Mouse (Mus musculus): Measurements from ENCODE around the gene Slc25a33. TPM values are rescaled to one million over a fixed set of nuclear protein-coding genes. Genes with fewer than 3 reads are reported as not detected.
A peak's percentile ranks its signal among the peaks of the same experiment; 100 is the strongest.
"Not testable (repeated sequence)": the region's sequence is repeated elsewhere in the genome, so short reads cannot be mapped to it uniquely, and the experiment has no call there.

Gene Slc25a33
- polyA plus RNA-seq (2015; fragmentation: Nextera tagmentation; extraction: Ambion mirVana), result 9.5 and 10.3 TPM in 2 replicates

- H3K4me1 ChIP-seq (replicated peaks), result peaks cover 20% of the 10 kb centered on the region
- peak within 1 kb of the TSS; percentile 80 for H3K9ac ChIP-seq
- peak within 1 kb of the TSS; percentile 98 for H3K4me2 ChIP-seq (replicated peaks)
- under 1% methylated on average over 51 of the region's 51 CpGs for WGBS
- peak within 1 kb of the TSS; percentile 68 for H3K27ac ChIP-seq
- H3K36me3 ChIP-seq, result no peaks in the 10 kb centered on the region
- ATAC-seq, result peak; percentile 99
- H3K9me3 ChIP-seq, result no peaks in the 10 kb centered on the region
- 0 out of 2 replicates have a peak, but pooled peaks cover 2% of the 10 kb centered on the region for H3K27me3 ChIP-seq (replicated peaks)
- peak within 1 kb of the TSS; percentile 74 for H3K4me3 ChIP-seq (replicated peaks)
These were observed at the start of gene Slc25a33 for GRCm38 (mm10) chr4:149774094-149774470. TSS of gene Slc25a33 (minus strand) at chr4:149774277.

DNA sequence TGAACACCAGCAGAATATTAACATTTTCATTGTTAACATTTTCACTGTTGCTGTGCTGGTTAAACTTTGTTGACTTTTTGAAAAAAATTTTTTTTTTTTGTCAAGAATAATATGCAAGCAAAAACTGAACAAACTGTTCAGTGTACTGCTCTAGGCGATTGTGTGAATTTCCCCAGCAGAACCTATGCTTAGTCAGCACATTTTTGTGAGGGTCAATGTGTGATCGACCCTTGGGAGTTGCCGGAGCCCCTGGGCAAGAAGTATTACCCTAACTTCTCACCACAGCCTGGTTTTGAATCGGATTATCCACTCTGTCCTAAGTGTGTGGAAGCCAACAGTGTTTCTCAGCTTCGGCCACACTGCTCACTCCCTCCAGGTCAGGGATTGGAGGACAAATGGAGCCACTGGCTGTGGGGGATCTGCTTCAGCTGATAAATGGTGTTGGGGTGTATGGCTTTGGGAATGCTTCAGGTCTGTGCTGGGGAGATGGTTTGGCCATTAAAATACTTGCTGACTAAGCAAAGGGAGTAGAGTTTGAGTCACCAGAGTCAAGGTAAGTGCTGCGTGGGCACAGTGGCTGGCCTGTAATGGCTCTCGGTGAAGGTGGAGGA is 48.6 kb upstream of the Slc25a33 start:
- H3K36me3 ChIP-seq, result no peaks in the 10 kb centered on the region
- no peak overlapping the region for H3K4me3 ChIP-seq (replicated peaks)
- WGBS, result 64% methylated on average over 7 of the region's 7 CpGs
- H3K9ac ChIP-seq, result no peak overlapping the region
- H3K4me2 ChIP-seq (replicated peaks), result no peak overlapping the region
- H3K27me3 ChIP-seq (replicated peaks), result no peaks in the 10 kb centered on the region
- no peak overlapping the region for H3K27ac ChIP-seq
- H3K4me1 ChIP-seq (replicated peaks), result peaks cover 11% of the 10 kb centered on the region; the same call in 1 of the 2 replicates
- no peak for ATAC-seq
- no peaks in the 10 kb centered on the region for H3K9me3 ChIP-seq

- H3K4me2 ChIP-seq (replicated peaks), result no peak overlapping the region
- WGBS, result 43% methylated on average over 9 of the region's 9 CpGs
- H3K27ac ChIP-seq, result no peak overlapping the region
These were observed 48.0 kb upstream of the Slc25a33 start for GRCm38 (mm10) chr4:149822126-149822525.

GRCm38 (mm10) chr4:149820569-149820968 is 46.5 kb upstream of the Slc25a33 start:
- Histone ChIP-seq H3K9ac (no peak overlapping the region), H3K27me3 (replicated peaks) (no peaks in the 10 kb centered on the region), H3K9me3 (no peaks in the 10 kb centered on the region), H3K36me3 (no peaks in the 10 kb centered on the region), H3K4me3 (replicated peaks) (no peak overlapping the region), H3K27ac (no peak overlapping the region), H3K4me1 (replicated peaks) (peaks cover 11% of the 10 kb centered on the region; the same call in 1 of the 2 replicates), H3K4me2 (replicated peaks) (no peak overlapping the region)
- WGBS, result 30% methylated on average over 6 of the region's 6 CpGs
- ATAC-seq, result peak; percentile 74

More at GRCm38 (mm10) chr4:149822126-149822525, 48.0 kb upstream of the Slc25a33 start:
- Histone ChIP-seq H3K27me3 (replicated peaks) (no peaks in the 10 kb centered on the region), H3K36me3 (no peaks in the 10 kb centered on the region), H3K4me3 (replicated peaks) (no peak overlapping the region), H3K9me3 (no peaks in the 10 kb centered on the region), H3K9ac (no peak overlapping the region), H3K4me1 (replicated peaks) (peaks cover 11% of the 10 kb centered on the region; the same call in 1 of the 2 replicates)
- ATAC-seq, result peak; percentile 48

DNA sequence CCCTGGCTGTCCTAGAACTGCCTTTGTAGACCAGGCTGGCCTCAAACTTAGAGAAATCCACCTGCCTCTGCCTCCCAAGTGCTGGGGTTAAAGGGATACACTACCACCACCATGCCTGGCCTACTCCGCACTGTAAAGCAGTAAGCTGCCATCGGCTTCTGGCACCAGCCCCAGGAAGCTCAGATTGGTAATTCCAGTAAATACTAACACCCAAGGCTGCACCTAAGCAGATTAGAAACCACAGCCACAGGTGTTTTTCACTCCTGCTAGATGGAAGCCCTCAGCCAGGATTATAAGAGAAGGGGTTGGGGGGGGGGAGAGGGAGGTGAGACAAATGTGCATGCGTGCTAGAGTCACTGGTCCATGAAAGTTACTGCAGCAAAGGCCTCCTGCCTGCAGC is 45.1 kb upstream of the Slc25a33 start:
- Histone ChIP-seq H3K9me3 (no peaks in the 10 kb centered on the region), H3K9ac (no peak overlapping the region), H3K36me3 (no peaks in the 10 kb centered on the region), H3K4me3 (replicated peaks) (no peak overlapping the region), H3K4me1 (replicated peaks) (peaks cover 11% of the 10 kb centered on the region; the same call in 1 of the 2 replicates), H3K4me2 (replicated peaks) (no peak overlapping the region), H3K27ac (no peak overlapping the region), H3K27me3 (replicated peaks) (no peaks in the 10 kb centered on the region)
- ATAC-seq, result no peak
- WGBS, result 79% methylated on average over 3 of the region's 3 CpGs

DNA sequence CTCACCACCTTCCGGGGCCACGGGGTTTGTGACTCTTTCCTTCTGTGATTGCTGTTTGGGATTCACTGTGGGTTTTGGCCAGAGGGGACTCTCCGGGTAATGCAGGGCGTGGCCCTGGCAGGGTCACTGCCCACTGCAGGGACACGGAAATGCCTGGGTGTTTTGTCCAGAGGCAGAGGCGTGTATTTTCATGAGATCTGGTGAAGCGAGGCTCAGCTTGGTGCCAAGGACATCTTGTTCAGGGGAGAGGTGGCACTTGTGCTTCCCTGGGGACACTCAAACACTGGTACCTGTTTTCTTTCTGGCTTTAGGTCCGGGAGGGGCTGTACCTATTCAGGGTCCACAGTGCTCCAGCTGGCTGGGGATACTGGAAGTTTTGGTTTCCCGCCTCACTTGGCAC is 42.5 kb upstream of the Slc25a33 start:
- Histone ChIP-seq H3K9me3 (no peaks in the 10 kb centered on the region), H3K4me2 (replicated peaks) (no peak overlapping the region), H3K27ac (no peak overlapping the region), H3K9ac (no peak overlapping the region), H3K36me3 (no peaks in the 10 kb centered on the region), H3K4me1 (replicated peaks) (peaks cover 8% of the 10 kb centered on the region; the same call in 1 of the 2 replicates), H3K4me3 (replicated peaks) (no peak overlapping the region), H3K27me3 (replicated peaks) (no peaks in the 10 kb centered on the region)
- ATAC-seq, result no peak
- WGBS, result 89% methylated on average over 9 of the region's 9 CpGs

DNA sequence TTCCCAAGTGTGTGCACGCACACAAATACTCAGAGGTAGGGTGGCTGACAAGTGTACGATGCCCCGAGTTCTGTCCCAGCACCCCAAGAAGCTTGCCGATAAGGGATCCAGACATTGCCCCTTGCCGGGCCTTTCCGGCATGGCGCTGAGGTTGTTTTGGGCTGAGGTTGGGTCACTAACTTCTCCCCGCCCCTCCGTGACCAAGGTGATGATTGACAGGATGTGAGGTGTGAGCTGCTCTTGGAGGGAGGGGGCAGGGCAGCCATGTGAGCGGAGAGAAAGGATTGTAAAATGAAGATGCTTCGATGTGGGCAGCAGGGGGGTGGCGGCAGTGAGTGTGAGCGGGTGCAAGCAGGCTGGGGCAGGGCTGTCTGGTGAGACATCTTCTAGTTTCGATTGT is 41.5 kb upstream of the Slc25a33 start:
- no peaks in the 10 kb centered on the region for H3K9me3 ChIP-seq
- H3K4me3 ChIP-seq (replicated peaks), result no peak overlapping the region
- no peak for ATAC-seq
- no peak overlapping the region for H3K4me2 ChIP-seq (replicated peaks)
- no peaks in the 10 kb centered on the region for H3K36me3 ChIP-seq
- no peak overlapping the region for H3K27ac ChIP-seq
- peaks cover 4% of the 10 kb centered on the region; the same call in 1 of the 2 replicates for H3K4me1 ChIP-seq (replicated peaks)
- no peak overlapping the region for H3K9ac ChIP-seq
- peaks cover 1% of the 10 kb centered on the region for H3K27me3 ChIP-seq (replicated peaks)
- WGBS, result 93% methylated on average over 14 of the region's 14 CpGs

- peaks cover 9% of the 10 kb centered on the region for H3K27me3 ChIP-seq (replicated peaks)
- H3K4me1 ChIP-seq (replicated peaks), result no peaks in the 10 kb centered on the region; the same call in 1 of the 2 replicates
- no peak overlapping the region for H3K9ac ChIP-seq
- H3K9me3 ChIP-seq, result no peaks in the 10 kb centered on the region
- no peaks in the 10 kb centered on the region for H3K36me3 ChIP-seq
- no peak overlapping the region for H3K4me3 ChIP-seq (replicated peaks)
- H3K27ac ChIP-seq, result no peak overlapping the region
- ATAC-seq, result no peak
- no peak overlapping the region for H3K4me2 ChIP-seq (replicated peaks)
- 51% methylated on average over 14 of the region's 14 CpGs for WGBS
These were observed 39.5 kb upstream of the Slc25a33 start for GRCm38 (mm10) chr4:149813409-149814184.

DNA sequence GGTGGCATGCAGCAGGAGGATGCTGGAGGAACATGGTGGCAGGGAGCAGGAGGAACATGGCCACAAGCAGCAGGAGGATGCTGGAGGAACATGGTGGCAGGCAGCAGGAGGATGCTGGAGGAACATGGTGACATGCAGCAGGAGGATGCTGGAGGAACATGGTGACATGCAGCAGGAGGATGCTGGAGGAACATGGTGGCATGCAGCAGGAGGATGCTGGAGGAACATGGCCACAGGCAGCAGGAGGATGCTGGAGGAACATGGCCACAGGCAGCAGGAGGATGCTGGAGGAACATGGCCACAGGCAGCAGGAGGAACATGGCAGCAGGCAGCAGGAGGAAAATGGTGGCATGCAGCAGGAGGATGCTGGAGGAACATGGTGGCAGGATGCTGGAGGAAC is 36.3 kb upstream of the Slc25a33 start:
- ATAC-seq; H3K9me3 ChIP-seq; H3K9ac ChIP-seq; H3K4me1 ChIP-seq (replicated peaks); H3K27ac ChIP-seq; H3K36me3 ChIP-seq; H3K4me2 ChIP-seq (replicated peaks); H3K27me3 ChIP-seq (replicated peaks); H3K4me3 ChIP-seq (replicated peaks): not testable (repeated sequence)

DNA sequence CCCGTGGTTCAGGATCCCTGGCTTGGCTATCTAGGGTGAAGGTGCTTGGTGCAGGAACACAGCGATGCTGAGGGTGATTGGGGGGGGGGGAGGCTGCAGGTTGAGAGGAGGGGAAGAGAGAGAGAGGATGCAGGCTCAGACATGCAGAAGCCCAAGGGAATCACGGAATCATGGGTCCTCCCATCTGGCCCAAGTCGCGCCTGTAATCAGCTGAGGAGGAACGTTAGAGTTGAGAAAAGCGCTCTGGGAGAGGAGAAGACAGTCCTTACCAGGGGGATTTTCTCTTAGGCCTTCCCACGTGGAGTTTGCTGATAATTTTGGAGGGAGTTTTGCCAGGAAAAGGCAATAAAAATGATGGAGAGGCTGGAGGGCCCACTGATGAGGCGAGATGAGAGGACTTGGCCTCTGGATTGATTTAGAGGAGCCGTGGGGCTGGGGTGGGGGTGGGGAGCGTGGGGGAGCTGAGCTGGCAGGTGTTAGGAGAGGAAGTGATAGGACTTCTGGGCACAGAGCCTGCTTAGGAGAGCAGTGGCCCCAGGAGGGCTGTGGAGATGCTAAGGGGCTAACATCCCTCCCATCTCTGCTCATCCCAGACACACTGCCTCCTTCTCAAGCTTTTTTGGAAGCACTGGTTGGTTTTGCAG is 34.6 kb upstream of the Slc25a33 start:
- Histone ChIP-seq H3K9me3 (no peaks in the 10 kb centered on the region), H3K9ac (no peak overlapping the region)
- no peak for ATAC-seq

DNA sequence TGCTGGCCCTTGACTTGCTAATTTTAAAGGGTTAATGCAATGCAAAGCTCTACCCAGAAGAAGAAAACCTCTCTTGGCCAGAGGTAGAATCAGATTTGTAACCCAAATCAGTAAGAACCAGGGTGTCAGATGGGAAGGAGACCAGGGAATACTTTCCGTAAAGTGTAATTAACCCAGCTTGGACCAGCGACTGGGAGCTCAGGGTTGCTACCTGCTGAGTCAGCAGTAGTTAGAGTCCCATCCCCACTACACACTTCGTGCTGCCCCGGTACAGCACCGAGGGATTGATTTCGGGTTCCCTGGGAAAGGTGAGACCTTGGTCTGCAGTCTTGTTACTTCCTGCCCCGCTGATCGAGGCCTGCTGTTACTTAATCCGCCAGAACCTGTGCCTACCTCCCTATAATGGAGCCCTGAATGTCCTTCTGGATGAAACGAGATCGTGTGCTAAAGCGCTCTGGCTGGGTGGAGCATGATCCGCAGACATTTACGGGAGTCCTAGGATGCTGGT is 34.0 kb upstream of the Slc25a33 start:
- no peaks in the 10 kb centered on the region for H3K4me1 ChIP-seq (replicated peaks)
- WGBS, result 50% methylated on average over 14 of the region's 14 CpGs
- H3K9me3 ChIP-seq, result no peaks in the 10 kb centered on the region
- H3K4me3 ChIP-seq (replicated peaks), result no peak overlapping the region
- no peak overlapping the region for H3K9ac ChIP-seq
- no peaks in the 10 kb centered on the region for H3K36me3 ChIP-seq
- no peak overlapping the region for H3K27ac ChIP-seq
- no peak for ATAC-seq
- H3K27me3 ChIP-seq (replicated peaks), result peaks cover 9% of the 10 kb centered on the region
- no peak overlapping the region for H3K4me2 ChIP-seq (replicated peaks)

More for the DNA sequence above, 34.6 kb upstream of the Slc25a33 start:
- Histone ChIP-seq H3K27ac (no peak overlapping the region), H3K4me3 (replicated peaks) (no peak overlapping the region), H3K27me3 (replicated peaks) (peaks cover 9% of the 10 kb centered on the region), H3K4me1 (replicated peaks) (no peaks in the 10 kb centered on the region; the same call in 1 of the 2 replicates), H3K36me3 (no peaks in the 10 kb centered on the region), H3K4me2 (replicated peaks) (no peak overlapping the region)
- 36% methylated on average over 11 of the region's 11 CpGs for WGBS

- Histone ChIP-seq H3K9ac (no peak overlapping the region), H3K27me3 (replicated peaks) (peaks cover 9% of the 10 kb centered on the region), H3K27ac (no peak overlapping the region), H3K9me3 (no peaks in the 10 kb centered on the region), H3K4me3 (replicated peaks) (no peak overlapping the region), H3K36me3 (no peaks in the 10 kb centered on the region), H3K4me1 (replicated peaks) (no peaks in the 10 kb centered on the region), H3K4me2 (replicated peaks) (no peak overlapping the region)
- 48% methylated on average over 19 of the region's 19 CpGs for WGBS
- peak; percentile 79 for ATAC-seq
These were observed 32.8 kb upstream of the Slc25a33 start for GRCm38 (mm10) chr4:149806699-149807381.

Measured in intestine, embryonic 15.5 days (tissue).